Mouse (Mus musculus) liver, adult (tissue): Measurements from ENCODE around the gene Smco1.
A peak's percentile ranks its signal among the peaks of the same experiment; 100 is the strongest.

Experiments used
- GATA4 ChIP-seq: IDR thresholded peaks from 2 replicates; pipeline ENCODE4 v1.6.1; 2014; ENCODE audit warnings: mild to moderate bottlenecking, low read length; ENCODE audit not compliant: insufficient replicate concordance

Gene Smco1

DNA sequence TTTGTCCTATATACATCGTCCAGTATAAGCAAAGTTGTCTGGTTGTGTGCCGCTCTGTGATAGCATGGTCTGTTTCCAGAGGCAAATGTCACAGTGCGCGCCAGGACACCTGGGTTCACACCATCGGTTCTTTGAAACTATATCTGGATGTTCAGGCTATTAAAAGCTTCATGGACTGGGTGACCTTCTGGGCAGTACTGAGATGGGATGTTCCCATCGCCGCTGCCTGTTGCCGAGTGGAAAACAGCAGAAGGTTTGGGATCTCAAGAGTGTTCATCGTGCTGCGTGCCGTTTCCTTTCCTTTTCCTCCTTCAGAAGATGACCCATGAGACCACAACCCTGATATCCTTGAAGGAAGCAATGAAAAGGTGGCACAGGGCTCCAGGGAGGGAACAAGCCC lies at the start of gene Smco1:
Gene Smco1 (plus strand): TSS at position 178 of the 400 bp plus-strand sequence.
- no peak for TF ChIP-seq GATA4

DNA sequence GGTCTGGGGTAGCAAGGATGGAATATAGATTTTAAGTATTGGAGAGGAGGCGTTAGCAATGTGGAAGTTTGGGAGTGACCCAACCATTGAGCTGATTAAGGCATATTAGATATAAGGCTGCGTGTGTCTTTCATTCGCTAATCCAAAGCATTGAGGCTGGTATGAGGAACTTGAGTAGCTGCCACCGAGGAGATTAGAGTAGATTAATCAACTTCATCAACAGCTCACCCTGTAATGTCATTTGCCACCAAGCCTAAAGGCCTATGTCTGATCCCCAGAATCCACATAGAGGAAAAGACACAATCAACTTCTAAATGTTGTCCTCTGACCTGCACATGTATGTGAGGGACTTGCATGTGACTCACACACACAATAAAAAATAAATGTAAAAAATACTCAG lies 49.5 kb upstream of the Smco1 start:
- no peak for TF ChIP-seq GATA4

GRCm38 (mm10) chr16:32222399-32222798 lies 48.9 kb upstream of the Smco1 start:
- TF ChIP-seq GATA4, result no peak

- TF ChIP-seq GATA4, result no peak
These were observed 33.2 kb upstream of the Smco1 start for GRCm38 (mm10) chr16:32237930-32238680.

GRCm38 (mm10) chr16:32239428-32240312 lies 31.6 kb upstream of the Smco1 start:
- no peak for TF ChIP-seq GATA4

- TF ChIP-seq GATA4, result no peak
These were observed 27.4 kb upstream of the Smco1 start for GRCm38 (mm10) chr16:32243901-32244300.

GRCm38 (mm10) chr16:32246351-32246791 lies 24.9 kb upstream of the Smco1 start:
- TF ChIP-seq GATA4, result no peak; the same call in 1 of the 2 replicates

GRCm38 (mm10) chr16:32246952-32247370 lies 24.3 kb upstream of the Smco1 start, which contains the start of the genes Fbxo45 and Wdr53:
Gene Fbxo45 (minus strand): TSS chr16:32247158.
Gene Wdr53 (plus strand): TSS chr16:32247227.
- TF ChIP-seq GATA4, result peak; percentile 36; the same call in 1 of the 2 replicates

- no peak for TF ChIP-seq GATA4
These were observed 2.1 kb downstream of the Smco1 start for GRCm38 (mm10) chr16:32273338-32273737.

GRCm38 (mm10) chr16:32275041-32275440 lies 3.8 kb downstream of the Smco1 start:
- TF ChIP-seq GATA4, result no peak

DNA sequence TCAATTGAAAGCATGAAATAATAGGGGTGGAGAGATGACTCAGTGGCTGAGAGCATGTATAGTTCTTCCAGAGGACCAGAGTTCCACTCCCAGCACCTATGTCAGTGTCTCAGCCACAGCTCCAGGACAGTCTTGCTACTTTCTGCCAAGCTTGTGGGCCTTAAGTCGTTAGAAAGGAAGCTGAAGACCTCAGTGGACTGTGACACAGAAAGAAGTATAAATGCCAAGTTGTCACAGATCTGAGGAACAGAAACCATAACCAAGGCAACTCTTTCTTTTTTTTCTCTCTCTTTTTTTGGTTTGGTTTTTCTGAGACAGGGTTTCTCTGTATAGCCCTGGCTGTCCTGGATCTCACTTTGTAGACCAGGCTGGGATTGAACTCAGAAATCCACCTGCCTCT lies 4.6 kb downstream of the Smco1 start:
- no peak for TF ChIP-seq GATA4

- no peak for TF ChIP-seq GATA4
These were observed 6.3 kb downstream of the Smco1 start, which contains the start of gene Rnf168 for GRCm38 (mm10) chr16:32277308-32278256. Gene Rnf168 (plus strand): TSS chr16:32277459.

DNA sequence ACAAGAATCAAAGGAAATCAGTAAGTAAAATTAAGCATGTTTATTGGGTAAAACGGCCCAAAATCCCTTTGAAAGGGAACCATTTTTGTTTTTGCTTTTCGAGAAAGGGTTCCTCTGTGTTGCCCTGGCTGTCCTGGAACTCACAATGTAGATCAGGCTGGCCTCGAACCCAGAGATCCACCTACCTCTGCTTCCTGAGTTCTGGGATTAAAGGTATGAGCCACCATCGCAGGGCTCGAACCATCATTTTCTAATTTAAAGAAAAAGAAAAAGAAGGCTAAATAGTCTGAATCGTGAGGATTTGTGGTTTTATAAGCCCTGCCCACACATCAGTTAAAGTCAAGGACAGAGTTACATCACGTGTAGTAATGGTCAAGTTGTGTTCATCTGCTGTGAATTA lies 7.1 kb downstream of the Smco1 start:
- no peak for TF ChIP-seq GATA4

DNA sequence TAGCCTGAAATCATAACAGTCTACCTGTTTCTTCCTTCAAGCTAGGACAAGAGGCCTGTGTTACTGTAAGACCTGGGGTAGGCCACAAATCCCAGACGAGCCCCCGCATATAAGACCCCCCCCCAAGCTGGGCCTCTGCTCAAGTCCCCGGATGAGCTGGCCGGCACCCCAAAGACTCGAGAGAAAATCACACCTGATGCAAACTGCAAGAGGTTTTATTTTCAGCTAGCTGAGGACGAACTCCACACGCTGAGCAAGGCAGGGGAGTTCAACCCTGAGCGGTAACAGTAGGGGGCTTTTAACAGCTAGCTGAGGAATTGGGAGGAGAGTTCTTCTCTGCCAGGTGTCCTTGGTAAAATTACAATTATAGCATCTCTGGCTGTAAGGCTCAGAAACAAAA lies 8.9 kb downstream of the Smco1 start:
- no peak for TF ChIP-seq GATA4

GRCm38 (mm10) chr16:32282608-32283007 lies 11.3 kb downstream of the Smco1 start:
- no peak for TF ChIP-seq GATA4
